Comparison of ENCODE assay signal across 8 mouse cellular contexts in genomic region chr12:80227835-80228234, GRCm38 (mm10). TPM values are rescaled to one million over a fixed set of nuclear protein-coding genes. Genes with fewer than 3 reads are reported as not detected.
DNase-seq lines count a peak whose midpoint lies in the region; ATAC-seq and TF ChIP-seq lines count a peak whose summit lies in the region.

No protein-coding gene starts in this region.

- H3K36me3 ChIP-seq in ES-Bruce4 (ENCODE audit: control insufficient read depth, insufficient read depth, low read length, poor library complexity, severe bottlenecking): no peaks in the 10 kb centered on the region
- no peaks in the 10 kb centered on the region for H3K36me3 ChIP-seq in forebrain, embryonic 16.5 days (ENCODE audit: control insufficient read depth, insufficient read depth)
- H3K36me3 ChIP-seq in limb, embryonic 10.5 days: peaks cover 19% of the 10 kb centered on the region
- H3K36me3 ChIP-seq in neural tube, embryonic 13.5 days: no peaks in the 10 kb centered on the region

- no peak overlapping the region for H3K4me2 ChIP-seq in forebrain, embryonic 16.5 days (ENCODE audit: low read length)
- no peak overlapping the region for H3K4me2 ChIP-seq in neural tube, embryonic 13.5 days

- H3K9ac ChIP-seq in ES-Bruce4 (ENCODE audit: low read depth, poor library complexity, severe bottlenecking): no peak overlapping the region
- H3K9ac ChIP-seq in forebrain, embryonic 16.5 days (replicated peaks; ENCODE audit: low read depth, low read length): no peak overlapping the region
- H3K9ac ChIP-seq in neural tube, embryonic 13.5 days: no peak overlapping the region

- TF ChIP-seq EP300 in ES-Bruce4 (IDR thresholded peaks at IDR 0.05; ENCODE audit: insufficient read depth, low read depth, low read length): peak; percentile 89

- peak; percentile 22 for DNase-seq in adipocyte (ENCODE audit: low spot score)
- DNase-seq in limb, embryonic 10.5 days (ENCODE audit: low spot score): no peak
- no peak for DNase-seq in frontal cortex, postnatal 36 days (ENCODE audit: low spot score in 2 of 2)
- no peak for DNase-seq in ovary, adult 18-20 months (ENCODE audit: low spot score)
- DNase-seq in urinary bladder, postnatal 14 days (ENCODE audit: low spot score): no peak

- 5% methylated on average over 3 of the region's 3 CpGs for WGBS in forebrain, embryonic 16.5 days
- WGBS in limb, embryonic 10.5 days: 49% methylated on average over 3 of the region's 3 CpGs
- WGBS in neural tube, embryonic 13.5 days: 15% methylated on average over 3 of the region's 3 CpGs

- no peaks in the 10 kb centered on the region for H3K27me3 ChIP-seq in ES-Bruce4 (ENCODE audit: control insufficient read depth, insufficient read depth, low read length, poor library complexity, severe bottlenecking)
- no peaks in the 10 kb centered on the region for H3K27me3 ChIP-seq in forebrain, embryonic 16.5 days (replicated peaks; ENCODE audit: control insufficient read depth, insufficient read depth, low read length)
- no peaks in the 10 kb centered on the region for H3K27me3 ChIP-seq in limb, embryonic 10.5 days (ENCODE audit: low read depth, poor library complexity, severe bottlenecking)
- no peaks in the 10 kb centered on the region for H3K27me3 ChIP-seq in neural tube, embryonic 13.5 days

- H3K9me3 ChIP-seq in ES-Bruce4 (replicated peaks; ENCODE audit: control insufficient read depth, insufficient read depth, low read length, poor library complexity, severe bottlenecking): no peaks in the 10 kb centered on the region
- no peaks in the 10 kb centered on the region for H3K9me3 ChIP-seq in forebrain, embryonic 16.5 days (ENCODE audit: control insufficient read depth, low read length)
- no peaks in the 10 kb centered on the region for H3K9me3 ChIP-seq in limb, embryonic 10.5 days (replicated peaks)
- H3K9me3 ChIP-seq in neural tube, embryonic 13.5 days: no peaks in the 10 kb centered on the region

- H3K4me1 ChIP-seq in ES-Bruce4 (ENCODE audit: control insufficient read depth, insufficient read depth, low read length): peaks cover 26% of the 10 kb centered on the region
- peaks cover 36% of the 10 kb centered on the region for H3K4me1 ChIP-seq in forebrain, embryonic 16.5 days (replicated peaks; ENCODE audit: control insufficient read depth, insufficient read depth, low read length)
- peaks cover 97% of the 10 kb centered on the region for H3K4me1 ChIP-seq in limb, embryonic 10.5 days
- H3K4me1 ChIP-seq in neural tube, embryonic 13.5 days (replicated peaks): peaks cover 67% of the 10 kb centered on the region

- no peak for TF ChIP-seq CTCF in ES-Bruce4 (IDR thresholded peaks at IDR 0.05; ENCODE audit: low read depth, low read length)

- no peak overlapping the region for H3K4me3 ChIP-seq in ES-Bruce4 (ENCODE audit: low read depth, low read length)
- no peak overlapping the region for H3K4me3 ChIP-seq in forebrain, embryonic 16.5 days (replicated peaks; ENCODE audit: low read length)
- H3K4me3 ChIP-seq in limb, embryonic 10.5 days: no peak overlapping the region
- no peak overlapping the region for H3K4me3 ChIP-seq in neural tube, embryonic 13.5 days

- no peak for TF ChIP-seq POLR2A in ES-Bruce4 (IDR thresholded peaks at IDR 0.05; ENCODE audit: insufficient read depth, low read length)

- peak overlapping the region; percentile 91 for H3K27ac ChIP-seq in ES-Bruce4 (ENCODE audit: insufficient read depth, low read length)
- H3K27ac ChIP-seq in forebrain, embryonic 16.5 days (ENCODE audit: low read length): no peak overlapping the region
- peak overlapping the region; percentile 93 for H3K27ac ChIP-seq in limb, embryonic 10.5 days
- H3K27ac ChIP-seq in neural tube, embryonic 13.5 days (replicated peaks): peak overlapping the region; percentile 30; the same call in 1 of the 2 replicates

- peak; percentile 50 for ATAC-seq in forebrain, embryonic 16.5 days
- 0 out of 2 replicates have a peak, but pooled peaks have one; percentile 15 for ATAC-seq in neural tube, embryonic 13.5 days (ENCODE audit: low read depth)

RNA-seq across cellular contexts. Expression of gene Actn1, which starts 32.3 kb away (rescaled TPM):
- 193 and 203 TPM in 2 replicates for polyA plus RNA-seq in ES-Bruce4 (2011; ENCODE audit: insufficient read depth, insufficient read length, low read depth, missing spikeins)
- 8.9 and 11.0 TPM in 2 replicates for polyA plus RNA-seq in forebrain, embryonic 16.5 days (2015; fragmentation: Nextera tagmentation; extraction: Ambion mirVana)
- 48.6 and 49.5 TPM in 2 replicates for polyA plus RNA-seq in limb, embryonic 10.5 days (2016; fragmentation: Nextera tagmentation; extraction: Ambion mirVana)
- 8.8 and 10.2 TPM in 2 replicates for polyA plus RNA-seq in neural tube, embryonic 13.5 days (2015; fragmentation: Nextera tagmentation; extraction: Ambion mirVana)
